Mouse (Mus musculus) natural killer cell, adult 2 months (primary cell): ENCODE data around the gene Def6.

Source experiments
- DNase-seq, 2 experiments: peaks; one replicate each; pipeline ENCODE4 v3.0.0; 2022; ENCODE audit warnings: low spot score in 2 of 2

Gene Def6

GRCm38 (mm10) chr17:28272837-28273236, 65.3 kb downstream of the Def6 start:
- no peak for DNase-seq

- DNase-seq, result no peak
These were observed 67.2 kb downstream of the Def6 start for GRCm38 (mm10) chr17:28274739-28275138.

GRCm38 (mm10) chr17:28277226-28277625, 69.6 kb downstream of the Def6 start:
- no peak for DNase-seq

- no peak for DNase-seq
These were observed 70.1 kb downstream of the Def6 start for GRCm38 (mm10) chr17:28277721-28278120.

- DNase-seq, result no peak
These were observed 70.6 kb downstream of the Def6 start for GRCm38 (mm10) chr17:28278156-28278555.
